Mouse (Mus musculus) left cerebral cortex, adult 8-10 months (tissue): ENCODE measurements around the gene Glra2. TPM values are rescaled to one million over a fixed set of nuclear protein-coding genes. Genes with fewer than 3 reads are reported as not detected.
"Not testable (repeated sequence)": the region's sequence is repeated elsewhere in the genome, so short reads cannot be mapped to it uniquely, and the experiment has no call there.

Experiments
- DNase-seq, 2 experiments: peaks; one replicate each; pipeline ENCODE4 v3.0.0; 2022; ENCODE audit warnings: low spot score in 2 of 2
- total RNA-seq, 4 experiments: library from RNA; stranded (reverse); gene quantifications; 2 replicates each; pipeline ENCODE4 v1.2.4; 2022

The Glra2 gene
- 10 to 100 TPM in 3 of 4 experiments, 1 to 10 TPM in 1; 9.9 to 15.3 (median 11.8) TPM for total RNA-seq

DNA sequence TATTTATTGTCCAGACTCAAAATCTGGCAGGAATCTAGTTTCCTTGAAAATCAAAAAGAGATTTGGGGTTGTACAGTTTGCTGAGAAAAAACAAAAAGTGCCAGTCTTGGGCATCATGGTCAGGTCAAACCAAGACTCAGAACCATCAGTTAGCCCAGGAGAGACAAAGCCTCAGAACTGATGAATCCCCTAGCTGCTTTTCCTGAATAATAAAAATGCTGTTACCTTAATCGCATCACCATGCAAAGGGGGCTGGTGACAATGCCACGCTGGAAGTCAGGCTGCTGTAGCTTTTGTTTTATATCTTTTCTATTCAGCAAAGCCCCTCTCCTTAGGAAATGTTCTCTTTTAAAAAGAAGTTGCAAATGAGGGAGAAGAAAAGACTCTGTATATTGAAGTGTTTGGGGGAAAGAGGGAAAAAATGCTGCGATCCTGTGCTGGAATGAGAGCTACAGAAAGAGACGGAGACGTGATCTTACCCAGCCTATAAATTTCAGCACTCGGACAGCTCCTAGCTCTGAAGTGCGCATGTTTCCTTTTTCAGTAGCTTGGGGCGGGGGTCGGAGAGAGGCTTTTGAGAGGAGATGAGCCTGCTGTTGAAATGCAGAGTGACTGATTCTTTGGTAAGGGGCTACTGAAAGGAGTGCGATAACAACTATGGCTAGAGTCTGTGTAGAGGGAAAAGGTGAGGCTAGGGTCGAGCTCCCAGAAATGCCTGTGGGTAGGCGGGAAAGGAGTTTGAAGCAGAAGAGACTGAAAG is at the start of gene Glra2:
TSS of gene Glra2 (minus strand) at position 455 of the 760 bp plus-strand sequence.
- DNase-seq = no peak

DNA sequence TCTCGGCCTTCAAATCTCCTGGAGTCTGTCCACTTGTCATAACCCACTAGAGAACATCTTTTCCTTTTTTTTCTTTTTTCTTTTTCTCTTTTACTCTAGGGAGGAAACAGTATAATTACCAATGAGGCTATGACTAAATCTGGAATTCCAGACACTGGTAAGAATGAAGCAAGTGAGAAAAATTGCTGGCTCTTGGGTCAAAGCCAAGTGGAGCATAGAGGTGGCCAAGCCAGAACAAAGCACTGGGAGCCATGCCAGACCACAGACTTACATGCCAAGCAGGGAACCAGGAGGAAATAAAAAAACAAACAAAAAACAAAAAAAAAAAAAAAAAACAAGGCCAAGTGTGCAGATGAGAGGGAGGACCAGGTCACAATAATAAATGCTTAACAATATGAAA is 35.6 kb upstream of the Glra2 start:
- DNase-seq = no peak

DNA sequence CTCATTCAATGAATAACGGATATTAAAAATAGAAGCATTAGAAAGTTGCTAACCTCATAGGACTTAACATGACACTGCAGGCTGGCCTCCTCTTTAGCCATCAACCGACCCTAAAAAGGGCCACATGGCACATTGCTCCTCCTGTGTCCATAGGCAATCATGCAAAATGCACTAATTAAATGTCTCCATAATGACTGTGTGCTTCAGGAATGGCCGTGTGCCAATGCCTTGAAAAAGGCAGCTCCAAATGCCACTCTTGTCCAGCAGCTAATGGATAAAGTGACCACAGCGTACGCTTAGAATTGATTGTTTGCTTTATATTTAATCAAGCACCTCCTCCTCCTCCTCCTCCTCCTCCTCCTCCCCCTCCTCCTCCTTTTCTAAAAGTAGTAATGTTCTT is 17.4 kb upstream of the Glra2 start:
- no peak for DNase-seq

DNA sequence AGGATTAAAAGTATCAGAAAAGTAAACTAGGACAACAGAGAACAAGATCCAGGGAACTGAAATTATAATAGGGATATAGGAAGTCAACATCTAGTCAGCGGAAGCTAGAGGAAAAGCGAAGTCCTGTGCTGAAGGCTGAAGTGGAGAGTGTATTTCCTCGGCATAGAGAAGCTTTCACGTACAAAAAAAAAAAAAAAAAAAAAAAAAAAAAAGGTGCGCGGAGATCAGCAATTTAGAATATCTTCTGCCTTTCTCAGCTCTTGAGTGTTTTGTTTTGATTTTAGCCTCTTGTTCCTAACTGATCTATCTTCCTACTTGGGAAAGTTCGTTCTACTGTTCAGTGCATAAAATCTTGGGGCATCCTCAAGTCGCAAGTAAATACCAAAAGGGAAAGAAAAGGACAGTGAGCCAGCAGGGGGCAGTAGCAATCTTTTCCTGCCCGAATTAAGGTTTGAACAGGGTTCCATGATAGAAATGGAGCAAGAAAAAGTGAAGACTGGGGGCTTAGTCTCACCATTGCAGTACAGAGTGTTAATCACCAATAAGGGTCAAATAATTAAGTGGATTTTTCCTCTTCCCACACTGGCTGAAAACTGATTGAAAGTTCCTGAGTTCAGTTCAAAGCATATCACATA is 623 bp upstream of the Glra2 start:
- peak in 1 of 2 experiments; percentile 11 for DNase-seq

DNA sequence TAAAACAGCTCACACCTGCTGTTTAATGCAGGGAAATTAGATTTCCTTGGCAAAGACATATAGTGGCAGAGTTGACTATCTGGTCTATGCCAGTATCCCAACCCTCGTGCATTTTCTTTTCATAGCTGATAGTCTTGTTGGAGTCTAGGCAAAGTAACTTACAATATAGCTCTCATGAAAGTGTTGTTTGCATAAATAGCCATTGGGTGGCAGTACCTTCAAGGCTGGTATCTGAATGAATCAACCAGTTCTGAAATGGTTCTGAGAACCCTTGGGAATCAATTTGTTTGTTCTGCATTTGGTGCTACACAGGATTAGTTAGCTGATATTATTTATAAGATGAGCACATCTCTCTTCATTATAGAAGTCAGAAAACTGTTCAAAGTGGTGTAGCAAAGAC is 133.6 kb downstream of the Glra2 start:
- DNase-seq = no peak

DNA sequence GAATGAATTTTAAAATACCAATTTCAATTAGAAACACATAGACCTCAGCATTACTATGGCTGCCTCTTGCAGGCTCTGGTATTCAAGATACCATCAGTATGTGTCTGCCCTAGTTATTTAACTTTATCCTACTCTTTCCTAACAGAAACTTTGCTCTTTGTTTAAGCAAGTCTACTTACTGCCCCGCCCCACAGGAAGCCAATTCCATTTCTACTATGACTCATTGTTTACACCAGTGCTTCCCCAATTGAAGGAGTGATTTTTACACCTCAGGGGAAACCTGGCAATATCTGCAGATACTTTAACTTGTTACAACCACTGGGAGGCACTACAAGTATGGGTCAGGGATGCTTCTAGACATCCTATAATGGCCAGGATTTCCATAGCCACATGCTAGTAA is 136.0 kb downstream of the Glra2 start:
- DNase-seq = no peak

DNA sequence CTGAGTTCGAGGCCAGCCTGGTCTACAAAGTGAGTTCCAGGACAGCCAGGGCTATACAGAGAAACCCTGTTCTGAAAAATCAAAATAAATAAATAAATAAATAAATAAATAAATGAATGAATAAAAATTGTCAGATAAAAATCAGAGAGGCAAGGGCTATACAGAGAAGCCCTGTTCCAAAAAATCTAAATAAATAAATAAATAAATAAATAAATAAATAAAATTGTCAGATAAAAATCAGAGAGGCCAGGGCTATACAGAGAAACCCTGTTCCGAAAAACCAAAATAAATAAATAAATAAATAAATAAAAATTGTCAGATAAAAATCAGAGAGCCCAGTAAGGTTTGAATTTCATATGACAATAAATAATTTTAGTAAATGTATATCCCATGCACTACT is 144.2 kb downstream of the Glra2 start:
- DNase-seq = not testable (repeated sequence)

DNA sequence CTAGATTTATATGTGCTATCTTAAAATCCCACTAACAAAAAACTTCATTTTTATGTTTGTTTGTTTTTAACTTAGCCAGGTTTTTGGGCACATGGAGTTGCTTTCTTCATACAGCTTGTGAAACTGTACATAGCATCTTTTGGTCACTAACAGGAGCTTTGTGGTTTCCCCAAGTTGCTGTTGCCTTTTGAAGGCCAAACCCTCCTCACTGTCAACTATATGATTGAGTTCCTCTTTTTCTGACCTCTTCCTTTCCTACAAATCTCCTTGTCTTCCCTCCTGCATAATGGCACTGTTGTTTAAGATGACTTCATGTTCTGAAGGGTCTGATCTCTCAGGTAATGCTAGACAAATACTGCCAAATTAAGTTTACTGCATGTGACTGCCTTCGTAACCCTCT is 170.6 kb downstream of the Glra2 start:
- DNase-seq = no peak

DNA sequence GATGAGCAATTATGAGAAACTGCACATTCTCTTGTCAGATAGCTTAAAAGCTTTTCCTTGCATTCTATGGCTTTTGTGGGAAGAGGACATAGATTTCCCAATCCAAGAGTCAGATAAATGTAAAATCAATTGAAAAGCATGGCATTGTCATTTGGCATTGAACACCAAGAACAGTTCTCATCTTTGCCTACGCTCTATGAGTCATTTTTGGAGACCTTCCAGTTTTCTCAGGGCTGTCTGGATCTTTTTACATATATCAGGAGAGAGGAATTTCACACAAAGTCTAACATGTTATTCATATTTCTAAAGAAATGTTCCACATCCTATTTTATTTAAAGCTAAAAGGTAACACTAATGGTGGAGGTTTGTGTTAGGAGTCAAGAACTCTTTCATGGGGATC is 223.0 kb downstream of the Glra2 start:
- DNase-seq = no peak
